ENCODE assay signal across 20 mouse cellular contexts in the genomic region with DNA sequence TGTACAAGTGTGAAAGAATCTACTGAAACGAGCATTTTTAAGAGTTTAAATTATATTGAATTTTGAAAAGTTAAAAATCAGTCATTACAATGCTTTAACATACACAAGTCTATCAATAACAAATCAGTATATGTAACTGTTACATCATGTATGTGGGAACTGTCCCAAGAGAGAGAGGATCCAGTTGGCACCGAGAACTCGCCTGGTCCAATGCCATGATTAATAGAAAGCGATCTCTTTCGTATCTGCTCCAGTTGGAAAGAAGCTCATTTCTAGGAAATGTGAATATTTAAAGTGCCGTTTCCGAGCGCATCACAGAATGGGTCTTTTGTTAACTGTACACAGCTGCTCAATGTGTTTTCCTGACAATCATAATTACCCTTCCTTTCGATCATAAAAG.
DNase-seq lines count a peak whose midpoint lies in the region; ATAC-seq lines count a peak whose summit lies in the region.
"Had no signal": no experiment of that assay in that cellular context is flagged by ENCODE, and none has a peak within 500 bp of the region (broad histone marks: within the 10 kb centered on the region; RNA-seq: fewer than 3 reads in every experiment).

No protein-coding gene starts in this region.

- 38% methylated on average over 9 of the region's 9 CpGs for WGBS in forebrain, embryonic 15.5 days
- 91% methylated on average over 9 of the region's 9 CpGs for WGBS in forebrain, embryonic 11.5 days
- WGBS in limb, embryonic 13.5 days, result 43% methylated on average over 9 of the region's 9 CpGs
- 92% methylated on average over 9 of the region's 9 CpGs for WGBS in limb, embryonic 10.5 days
- 27% methylated on average over 9 of the region's 9 CpGs for WGBS in forebrain, embryonic 16.5 days

- H3K36me3 ChIP-seq in forebrain, embryonic 15.5 days, result no peaks in the 10 kb centered on the region
- H3K36me3 ChIP-seq in forebrain, embryonic 11.5 days (ENCODE audit: control insufficient read depth, insufficient read depth, low read length), result no peaks in the 10 kb centered on the region
- H3K36me3 ChIP-seq in limb, embryonic 13.5 days, result no peaks in the 10 kb centered on the region
- no peaks in the 10 kb centered on the region for H3K36me3 ChIP-seq in limb, embryonic 10.5 days
- no peaks in the 10 kb centered on the region for H3K36me3 ChIP-seq in forebrain, embryonic 16.5 days (ENCODE audit: control insufficient read depth, insufficient read depth)
- H3K36me3 ChIP-seq: embryonic facial prominence, embryonic 12.5 days; hindbrain, embryonic 10.5 days; liver, embryonic 15.5 days had no signal

- no peak overlapping the region for H3K9ac ChIP-seq in forebrain, embryonic 15.5 days (replicated peaks)
- no peak overlapping the region for H3K9ac ChIP-seq in forebrain, embryonic 11.5 days (ENCODE audit: low read length)
- H3K9ac ChIP-seq in limb, embryonic 13.5 days, result no peak overlapping the region
- H3K9ac ChIP-seq in forebrain, embryonic 16.5 days (replicated peaks; ENCODE audit: low read depth, low read length), result no peak overlapping the region
- H3K9ac ChIP-seq: embryonic facial prominence, embryonic 12.5 days; liver, embryonic 15.5 days had no signal

- DNase-seq in adrenal gland, postnatal 14 days, result peak; percentile 22
- no peak for DNase-seq in adrenal gland, adult 2 months
- DNase-seq in forebrain, embryonic 11.5 days (ENCODE audit: low spot score), result no peak
- no peak for DNase-seq in limb, embryonic 10.5 days (ENCODE audit: low spot score)
- DNase-seq in kidney, postnatal 4 days, result no peak
- DNase-seq: cerebellum, adult 11 months; gastrocnemius, postnatal 25 days; kidney, postnatal 36 days; lung, postnatal 10 days; thymus, postnatal 14 days had no signal

- H3K27me3 ChIP-seq in forebrain, embryonic 15.5 days, result no peaks in the 10 kb centered on the region
- no peaks in the 10 kb centered on the region for H3K27me3 ChIP-seq in forebrain, embryonic 11.5 days (ENCODE audit: control insufficient read depth, insufficient read depth, low read length)
- no peaks in the 10 kb centered on the region for H3K27me3 ChIP-seq in limb, embryonic 13.5 days
- H3K27me3 ChIP-seq in limb, embryonic 10.5 days (ENCODE audit: low read depth, poor library complexity, severe bottlenecking), result no peaks in the 10 kb centered on the region
- H3K27me3 ChIP-seq in forebrain, embryonic 16.5 days (replicated peaks; ENCODE audit: control insufficient read depth, insufficient read depth, low read length), result no peaks in the 10 kb centered on the region
- H3K27me3 ChIP-seq: embryonic facial prominence, embryonic 12.5 days; liver, embryonic 15.5 days had no signal

- no peaks in the 10 kb centered on the region for H3K9me3 ChIP-seq in forebrain, embryonic 15.5 days
- H3K9me3 ChIP-seq in forebrain, embryonic 11.5 days (ENCODE audit: control insufficient read depth, low read length), result no peaks in the 10 kb centered on the region
- peaks cover under 1% of the 10 kb centered on the region; the same call in 1 of the 2 replicates for H3K9me3 ChIP-seq in limb, embryonic 13.5 days
- no peaks in the 10 kb centered on the region for H3K9me3 ChIP-seq in limb, embryonic 10.5 days (replicated peaks)
- H3K9me3 ChIP-seq in forebrain, embryonic 16.5 days (ENCODE audit: control insufficient read depth, low read length), result no peaks in the 10 kb centered on the region
- H3K9me3 ChIP-seq: embryonic facial prominence, embryonic 12.5 days; hindbrain, embryonic 10.5 days; liver, embryonic 15.5 days had no signal

- H3K4me2 ChIP-seq in forebrain, embryonic 15.5 days (replicated peaks), result no peak overlapping the region
- no peak overlapping the region for H3K4me2 ChIP-seq in forebrain, embryonic 11.5 days (ENCODE audit: low read depth, low read length, severe bottlenecking)
- H3K4me2 ChIP-seq in limb, embryonic 13.5 days (replicated peaks), result peak overlapping the region; percentile 14; the same call in 1 of the 2 replicates
- H3K4me2 ChIP-seq in forebrain, embryonic 16.5 days (ENCODE audit: low read length), result no peak overlapping the region
- H3K4me2 ChIP-seq: embryonic facial prominence, embryonic 12.5 days; liver, embryonic 15.5 days had no signal

- ATAC-seq in forebrain, embryonic 15.5 days (replicated peaks), result peak; percentile 51
- ATAC-seq in forebrain, embryonic 11.5 days (replicated peaks; ENCODE audit: low FRiP score), result no peak
- no peak for ATAC-seq in limb, embryonic 13.5 days (ENCODE audit: low FRiP score, low read depth)
- ATAC-seq in forebrain, embryonic 16.5 days, result peak; percentile 41
- ATAC-seq: CD4-positive, CD25-positive, alpha-beta regulatory T cell, adult 4 months had no signal

- 0 out of 2 replicates have a peak overlapping the region, but pooled peaks have one; percentile 27 for H3K27ac ChIP-seq in forebrain, embryonic 15.5 days (replicated peaks)
- no peak overlapping the region for H3K27ac ChIP-seq in forebrain, embryonic 11.5 days (ENCODE audit: low read depth, low read length)
- no peak overlapping the region for H3K27ac ChIP-seq in limb, embryonic 13.5 days
- no peak overlapping the region for H3K27ac ChIP-seq in limb, embryonic 10.5 days
- no peak overlapping the region for H3K27ac ChIP-seq in forebrain, embryonic 16.5 days (ENCODE audit: low read length)
- H3K27ac ChIP-seq: embryonic facial prominence, embryonic 12.5 days; hindbrain, embryonic 10.5 days; left cerebral cortex, adult 2 months; liver, embryonic 15.5 days had no signal

- peaks cover 23% of the 10 kb centered on the region for H3K4me1 ChIP-seq in forebrain, embryonic 15.5 days
- no peaks in the 10 kb centered on the region for H3K4me1 ChIP-seq in forebrain, embryonic 11.5 days (replicated peaks; ENCODE audit: control insufficient read depth, insufficient read depth, low read length)
- peaks cover 19% of the 10 kb centered on the region for H3K4me1 ChIP-seq in limb, embryonic 13.5 days
- H3K4me1 ChIP-seq in limb, embryonic 10.5 days, result no peaks in the 10 kb centered on the region
- peaks cover 26% of the 10 kb centered on the region for H3K4me1 ChIP-seq in forebrain, embryonic 16.5 days (replicated peaks; ENCODE audit: control insufficient read depth, insufficient read depth, low read length)
- H3K4me1 ChIP-seq: embryonic facial prominence, embryonic 12.5 days; liver, embryonic 15.5 days had no signal

- no peak overlapping the region for H3K4me3 ChIP-seq in forebrain, embryonic 15.5 days
- no peak overlapping the region for H3K4me3 ChIP-seq in forebrain, embryonic 11.5 days (ENCODE audit: low read depth, low read length)
- no peak overlapping the region for H3K4me3 ChIP-seq in limb, embryonic 13.5 days
- H3K4me3 ChIP-seq in limb, embryonic 10.5 days, result no peak overlapping the region
- H3K4me3 ChIP-seq in forebrain, embryonic 16.5 days (replicated peaks; ENCODE audit: low read length), result no peak overlapping the region
- H3K4me3 ChIP-seq: embryonic facial prominence, embryonic 12.5 days; erythroblast, embryonic 14.5 days; hindbrain, embryonic 10.5 days; left cerebral cortex, adult 2 months; liver, embryonic 15.5 days; myocyte had no signal

Comparison
In these comparisons a context has a peak if more than half of its experiments do, and no peak if none do; other contexts are left out.
1. ATAC-seq: peak in forebrain, embryonic 15.5 days (single experiment) and forebrain, embryonic 16.5 days (single experiment); none in forebrain, embryonic 11.5 days (single experiment) and limb, embryonic 13.5 days (single experiment).